Mouse (Mus musculus): ENCODE measurements around the gene Eme1. TPM values are rescaled to one million over a fixed set of nuclear protein-coding genes. Genes with fewer than 3 reads are reported as not detected.
"Not testable (repeated sequence)": the region's sequence is repeated elsewhere in the genome, so short reads cannot be mapped to it uniquely, and the experiment has no call there.

Gene Eme1
- total RNA-seq (2021) = 1 to 10 TPM in 1 of 2 experiments, under 1 TPM in 1; 0.40 to 1.1 TPM
- long read RNA-seq = 0 reads

GRCm38 (mm10) chr11:94653663-94654436, at the start of gene Eme1, which contains the start of gene Mrpl27:
Eme1 (minus strand) TSS chr11:94653964.
Mrpl27 (plus strand) TSS chr11:94653767.
- peak; percentile 86 for DNase-seq (ENCODE audit: low spot score in 2 of 2)

- no peak for DNase-seq (ENCODE audit: low spot score in 2 of 2)
These were observed 48.4 kb upstream of the Eme1 start for GRCm38 (mm10) chr11:94702216-94702610.

- DNase-seq (ENCODE audit: low spot score in 2 of 2) = no peak
These were observed 47.8 kb upstream of the Eme1 start for GRCm38 (mm10) chr11:94701401-94702215.

DNA sequence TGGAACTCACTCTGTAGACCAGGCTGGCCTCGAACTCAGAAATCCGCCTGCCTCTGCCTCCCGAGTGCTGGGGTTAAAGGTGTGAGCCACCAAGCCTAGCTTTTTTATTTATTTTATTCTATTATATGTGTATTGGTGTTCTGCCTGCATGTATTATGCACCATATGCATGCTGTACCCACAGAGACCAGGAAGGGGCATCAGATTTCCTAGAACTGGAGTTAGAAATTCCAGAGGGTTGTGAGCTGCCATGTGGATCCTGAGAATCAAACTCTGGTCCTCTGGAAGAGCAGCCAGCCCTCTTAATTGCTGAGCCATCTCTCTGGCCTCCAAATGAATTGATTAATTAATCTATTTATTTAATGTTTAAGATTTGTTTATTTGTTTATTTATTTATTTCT, 45.6 kb upstream of the Eme1 start:
- DNase-seq (ENCODE audit: low spot score in 2 of 2) = no peak

GRCm38 (mm10) chr11:94697703-94698464, 44.1 kb upstream of the Eme1 start:
- DNase-seq (ENCODE audit: low spot score in 2 of 2) = no peak

GRCm38 (mm10) chr11:94697140-94697539, 43.4 kb upstream of the Eme1 start:
- no peak for DNase-seq (ENCODE audit: low spot score in 2 of 2)

GRCm38 (mm10) chr11:94695508-94695907, 41.7 kb upstream of the Eme1 start:
- no peak for DNase-seq (ENCODE audit: low spot score in 2 of 2)

DNA sequence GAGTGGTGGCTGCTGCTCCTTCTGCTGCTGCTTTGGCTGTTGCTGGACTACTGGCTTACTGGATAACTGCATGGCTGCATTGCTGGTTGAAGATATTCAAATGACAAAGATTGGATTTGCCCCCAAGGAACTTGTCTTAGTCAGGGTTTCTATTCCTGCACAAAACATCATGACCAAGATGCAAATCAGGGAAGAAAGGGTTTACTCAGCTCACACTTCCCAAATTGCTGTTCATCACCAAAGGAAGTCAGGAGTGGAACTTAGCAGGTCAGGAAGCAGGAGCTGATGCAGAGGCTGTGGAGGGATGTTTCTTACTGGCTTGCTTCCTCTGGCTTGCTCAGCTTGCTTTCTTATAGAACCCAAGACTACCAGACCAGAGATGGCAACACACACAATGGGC, 38.7 kb upstream of the Eme1 start:
- DNase-seq (ENCODE audit: low spot score in 2 of 2) = not testable (repeated sequence)

DNA sequence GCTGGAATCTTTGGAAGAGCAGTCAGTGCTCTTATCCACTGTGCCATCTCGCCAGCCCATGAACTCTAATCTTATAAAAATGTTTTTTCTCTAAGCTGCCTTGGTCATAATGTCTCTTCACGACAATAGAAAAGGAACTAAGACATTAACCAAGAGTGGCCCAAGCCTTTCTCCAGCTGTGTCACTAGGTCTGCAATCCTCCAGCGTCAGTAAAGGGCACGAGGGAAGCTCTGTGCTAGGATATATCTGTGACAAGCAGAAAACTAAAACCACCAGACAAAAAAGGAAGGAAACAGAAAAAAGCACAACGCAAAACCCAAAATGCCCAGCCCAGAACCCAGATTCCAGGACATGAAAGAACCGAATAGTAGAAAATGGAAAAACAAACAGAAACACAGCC, 33.4 kb upstream of the Eme1 start:
- no peak for DNase-seq (ENCODE audit: low spot score in 2 of 2)

GRCm38 (mm10) chr11:94682427-94682826, 28.7 kb upstream of the Eme1 start:
- DNase-seq (ENCODE audit: low spot score in 2 of 2) = no peak

GRCm38 (mm10) chr11:94681640-94682039, 27.9 kb upstream of the Eme1 start:
- no peak for DNase-seq (ENCODE audit: low spot score in 2 of 2)

DNA sequence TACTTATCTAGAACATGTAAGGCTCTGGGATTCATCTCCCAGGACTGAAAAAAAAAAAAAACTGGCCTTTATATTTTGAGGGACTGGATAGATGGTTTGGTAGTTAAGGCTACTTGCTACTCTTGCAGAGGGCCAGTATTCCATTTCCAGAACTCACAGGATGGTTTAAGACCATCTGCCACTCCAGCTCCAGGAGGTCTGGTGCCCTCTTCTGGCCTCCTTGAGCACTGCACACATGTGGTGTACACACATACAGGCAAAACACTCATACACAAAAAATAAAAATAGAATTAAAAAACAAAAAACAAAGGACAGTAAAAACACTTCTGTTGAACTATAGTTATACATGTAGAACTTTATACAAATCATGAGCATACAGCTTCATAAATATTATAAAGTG, 26.9 kb upstream of the Eme1 start:
- no peak for DNase-seq (ENCODE audit: low spot score in 2 of 2)

GRCm38 (mm10) chr11:94677607-94678145, 23.9 kb upstream of the Eme1 start:
- DNase-seq (ENCODE audit: low spot score in 2 of 2) = no peak

DNA sequence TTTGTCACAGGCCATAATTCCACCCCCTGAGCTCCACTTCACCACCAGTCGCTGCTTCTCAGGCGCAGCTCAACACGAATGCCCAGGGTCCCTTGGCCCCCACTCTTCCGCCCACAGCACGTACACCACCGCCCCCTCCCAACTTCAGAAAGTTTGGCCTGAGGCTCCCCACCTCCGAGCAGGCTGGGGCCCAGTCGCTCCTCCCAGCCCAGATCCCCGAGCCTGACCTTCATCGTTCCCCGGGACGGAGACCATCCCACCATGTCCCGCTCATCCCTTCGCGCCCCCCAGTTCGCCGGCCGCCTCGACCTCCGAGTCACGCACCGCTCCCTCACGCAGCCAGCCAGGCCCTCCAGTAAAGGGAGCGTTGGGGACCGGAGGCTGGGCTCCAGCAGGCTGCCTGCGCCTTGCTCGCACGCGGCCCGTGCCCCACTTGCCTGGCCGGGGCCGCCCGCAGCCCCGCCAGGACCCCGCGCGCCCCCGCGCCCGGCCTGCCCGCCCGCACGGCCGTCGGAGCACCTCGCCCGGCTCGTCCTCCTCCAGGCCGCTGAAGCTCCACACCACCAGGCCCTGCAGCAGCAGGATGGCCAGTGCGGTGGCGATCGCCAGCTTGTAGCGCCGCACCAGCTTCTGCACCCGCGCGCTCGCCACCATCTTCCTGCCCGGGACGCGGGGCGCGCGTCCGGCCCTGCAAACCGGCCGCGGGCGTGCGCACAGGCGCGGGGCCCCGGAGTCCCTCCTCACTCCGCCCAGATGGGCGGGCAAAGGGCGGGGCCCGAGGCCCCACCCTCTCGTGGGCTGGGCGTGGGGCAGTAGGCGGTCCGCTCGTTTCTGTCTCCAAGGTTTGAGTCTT, 23.2 kb upstream of the Eme1 start, which contains the start of gene Xylt2:
Gene Xylt2 (minus strand): TSS at position 762 of the 853 bp plus-strand sequence.
- DNase-seq (ENCODE audit: low spot score in 2 of 2) = peak; percentile 89 to 92

DNA sequence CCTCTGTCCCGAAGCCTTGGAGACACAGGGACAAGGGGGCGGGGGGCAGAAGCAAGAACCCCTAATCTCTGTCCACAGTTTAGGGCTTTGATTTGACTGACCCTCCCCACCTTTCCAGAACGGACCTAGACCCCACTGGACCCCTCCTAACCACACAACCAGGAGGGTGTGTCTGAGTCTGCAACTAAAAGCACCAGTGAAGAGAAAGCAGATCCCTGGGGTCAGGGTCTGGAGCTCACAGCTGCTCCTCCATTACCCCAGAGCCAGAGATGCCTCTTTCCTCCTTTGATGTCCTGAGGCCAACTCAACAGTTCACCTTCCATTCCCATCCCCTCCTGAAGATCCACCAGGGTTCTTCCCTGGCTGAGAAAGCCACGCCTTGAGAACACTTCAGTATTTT, 22.5 kb upstream of the Eme1 start:
- no peak for DNase-seq (ENCODE audit: low spot score in 2 of 2)

GRCm38 (mm10) chr11:94675446-94675845, 21.7 kb upstream of the Eme1 start:
- no peak for DNase-seq (ENCODE audit: low spot score in 2 of 2)

DNA sequence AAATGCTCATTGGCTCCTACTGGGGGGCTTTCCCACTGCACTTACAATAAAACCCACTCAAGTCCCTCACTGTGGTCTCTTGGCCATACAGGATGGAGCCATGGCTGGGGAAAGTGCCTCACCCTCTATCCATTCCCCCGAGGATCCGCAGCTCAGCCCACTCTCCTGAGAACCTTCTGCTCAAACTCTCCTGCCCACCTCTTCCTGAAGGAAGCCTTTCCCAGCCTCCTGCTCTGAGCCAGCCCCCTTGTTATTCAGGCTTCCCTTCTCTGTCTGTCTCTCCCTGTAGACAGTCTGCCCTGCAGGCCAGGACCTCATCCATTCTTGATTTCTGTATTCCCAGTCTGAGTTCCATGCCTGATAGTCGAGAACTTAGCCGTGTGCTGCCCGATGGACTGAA, 21.2 kb upstream of the Eme1 start:
- no peak for DNase-seq (ENCODE audit: low spot score in 2 of 2)

DNA sequence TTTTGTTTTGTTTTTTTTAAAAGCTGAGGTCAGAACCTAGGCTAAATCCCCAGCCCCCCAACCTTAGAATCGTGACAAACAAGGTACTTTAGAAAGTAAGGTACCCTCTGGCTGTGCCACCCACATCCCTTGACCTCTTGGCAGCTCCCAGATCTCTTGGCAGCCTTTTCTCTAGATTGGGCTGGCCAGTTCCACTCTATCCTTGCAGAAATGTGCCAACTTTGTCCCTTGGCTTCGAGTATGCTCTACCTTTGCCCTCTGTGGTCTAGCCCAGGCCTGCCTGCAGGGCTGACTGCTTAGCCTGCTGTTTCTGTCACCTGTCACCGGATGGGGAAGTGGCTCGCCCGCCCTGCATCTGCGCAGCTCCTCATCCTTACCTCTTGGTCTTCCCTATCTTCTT, 11.5 kb upstream of the Eme1 start:
- no peak for DNase-seq (ENCODE audit: low spot score in 2 of 2)

- DNase-seq (ENCODE audit: low spot score in 2 of 2) = no peak
These were observed 7.6 kb upstream of the Eme1 start for GRCm38 (mm10) chr11:94661344-94661743.

DNA sequence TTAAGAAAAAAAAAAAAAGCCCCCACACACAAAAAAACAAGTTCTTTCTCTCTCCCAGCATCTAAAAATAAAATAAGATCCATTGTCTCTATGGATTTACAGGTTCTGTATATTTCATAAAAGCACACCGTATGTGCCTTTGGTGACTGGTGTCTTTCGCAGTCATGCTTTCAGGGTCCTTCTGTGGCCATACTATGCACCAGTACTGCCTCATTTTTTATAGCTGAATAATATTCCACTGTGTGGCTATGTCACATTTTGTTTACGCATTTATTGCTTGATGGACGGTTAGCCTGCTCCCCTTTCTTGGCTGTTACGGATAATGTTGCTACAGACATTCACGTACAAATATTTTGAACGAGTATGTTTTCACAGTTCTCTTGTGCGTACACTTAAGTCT, 791 bp downstream of the Eme1 start:
- no peak for DNase-seq (ENCODE audit: low spot score in 2 of 2)

Data from layer of hippocampus, postnatal 10 days (tissue).